8 mouse cellular contexts compared by ENCODE assay signal in genomic region chr16:16357908-16358307, GRCm38 (mm10). TPM values are rescaled to one million over a fixed set of nuclear protein-coding genes. Genes with fewer than 3 reads are reported as not detected.
DNase-seq lines count a peak whose midpoint lies in the region; ATAC-seq and TF ChIP-seq lines count a peak whose summit lies in the region.

No protein-coding gene starts in this region.

- H3K4me1 ChIP-seq in ES-Bruce4 (ENCODE audit: control insufficient read depth, insufficient read depth, low read length), result no peaks in the 10 kb centered on the region
- no peaks in the 10 kb centered on the region for H3K4me1 ChIP-seq in embryonic facial prominence, embryonic 12.5 days
- 0 out of 2 replicates have a peak, but pooled peaks cover 4% of the 10 kb centered on the region for H3K4me1 ChIP-seq in intestine, embryonic 15.5 days (replicated peaks)
- 0 out of 2 replicates have a peak, but pooled peaks cover 8% of the 10 kb centered on the region for H3K4me1 ChIP-seq in midbrain, embryonic 12.5 days

- peak; percentile 23 for TF ChIP-seq CTCF in ES-Bruce4 (IDR thresholded peaks at IDR 0.05; ENCODE audit: low read depth, low read length)

- H3K27me3 ChIP-seq in ES-Bruce4 (ENCODE audit: control insufficient read depth, insufficient read depth, low read length, poor library complexity, severe bottlenecking), result no peaks in the 10 kb centered on the region
- H3K27me3 ChIP-seq in embryonic facial prominence, embryonic 12.5 days, result no peaks in the 10 kb centered on the region
- no peaks in the 10 kb centered on the region for H3K27me3 ChIP-seq in intestine, embryonic 15.5 days (replicated peaks)
- H3K27me3 ChIP-seq in midbrain, embryonic 12.5 days, result no peaks in the 10 kb centered on the region

- no peak for ATAC-seq in embryonic facial prominence, embryonic 12.5 days (ENCODE audit: insufficient number of reproducible peaks, insufficient read depth, low FRiP score, low TSS enrichment)
- ATAC-seq in intestine, embryonic 15.5 days, result no peak
- no peak for ATAC-seq in midbrain, embryonic 12.5 days (ENCODE audit: low FRiP score, low read depth)

- no peaks in the 10 kb centered on the region for H3K36me3 ChIP-seq in ES-Bruce4 (ENCODE audit: control insufficient read depth, insufficient read depth, low read length, poor library complexity, severe bottlenecking)
- no peaks in the 10 kb centered on the region for H3K36me3 ChIP-seq in embryonic facial prominence, embryonic 12.5 days
- no peaks in the 10 kb centered on the region for H3K36me3 ChIP-seq in intestine, embryonic 15.5 days
- no peaks in the 10 kb centered on the region for H3K36me3 ChIP-seq in midbrain, embryonic 12.5 days

- H3K9ac ChIP-seq in ES-Bruce4 (ENCODE audit: low read depth, poor library complexity, severe bottlenecking), result peak overlapping the region; percentile 70
- H3K9ac ChIP-seq in embryonic facial prominence, embryonic 12.5 days, result peak overlapping the region; percentile 92
- peak overlapping the region; percentile 94 for H3K9ac ChIP-seq in intestine, embryonic 15.5 days
- peak overlapping the region; percentile 87 for H3K9ac ChIP-seq in midbrain, embryonic 12.5 days (replicated peaks)

- TF ChIP-seq POLR2A in ES-Bruce4 (IDR thresholded peaks at IDR 0.05; ENCODE audit: insufficient read depth, low read length), result no peak

- no peak for TF ChIP-seq EP300 in ES-Bruce4 (IDR thresholded peaks at IDR 0.05; ENCODE audit: insufficient read depth, low read depth, low read length)

- 16% methylated on average over 6 of the region's 6 CpGs for WGBS in embryonic facial prominence, embryonic 12.5 days
- 9% methylated on average over 6 of the region's 6 CpGs for WGBS in intestine, embryonic 15.5 days
- WGBS in midbrain, embryonic 12.5 days, result 8% methylated on average over 6 of the region's 6 CpGs

- H3K27ac ChIP-seq in ES-Bruce4 (ENCODE audit: insufficient read depth, low read length), result peak overlapping the region; percentile 8
- H3K27ac ChIP-seq in embryonic facial prominence, embryonic 12.5 days, result no peak overlapping the region
- peak overlapping the region; percentile 93; the same call in 1 of the 2 replicates for H3K27ac ChIP-seq in intestine, embryonic 15.5 days
- no peak overlapping the region for H3K27ac ChIP-seq in midbrain, embryonic 12.5 days (replicated peaks)

- peaks cover 4% of the 10 kb centered on the region for H3K9me3 ChIP-seq in ES-Bruce4 (replicated peaks; ENCODE audit: control insufficient read depth, insufficient read depth, low read length, poor library complexity, severe bottlenecking)
- H3K9me3 ChIP-seq in embryonic facial prominence, embryonic 12.5 days, result no peaks in the 10 kb centered on the region
- H3K9me3 ChIP-seq in intestine, embryonic 15.5 days, result no peaks in the 10 kb centered on the region
- peaks cover 4% of the 10 kb centered on the region; the same call in 1 of the 2 replicates for H3K9me3 ChIP-seq in midbrain, embryonic 12.5 days

- peak overlapping the region; percentile 73 for H3K4me2 ChIP-seq in embryonic facial prominence, embryonic 12.5 days (replicated peaks)
- peak overlapping the region; percentile 66 for H3K4me2 ChIP-seq in intestine, embryonic 15.5 days (replicated peaks)
- peak overlapping the region; percentile 61 for H3K4me2 ChIP-seq in midbrain, embryonic 12.5 days (replicated peaks)

- peak; percentile 15 for DNase-seq in cerebellum, adult 11 months
- DNase-seq in cerebellum, adult 11-12 months, result no peak
- DNase-seq in ovary, postnatal 36 days (ENCODE audit: low spot score), result no peak
- no peak for DNase-seq in spleen, adult 18-20 months

- H3K4me3 ChIP-seq in ES-Bruce4 (ENCODE audit: low read depth, low read length), result peak overlapping the region; percentile 96
- H3K4me3 ChIP-seq in embryonic facial prominence, embryonic 12.5 days, result peak overlapping the region; percentile 97
- H3K4me3 ChIP-seq in intestine, embryonic 15.5 days (replicated peaks), result peak overlapping the region; percentile 97
- H3K4me3 ChIP-seq in midbrain, embryonic 12.5 days, result peak overlapping the region; percentile 81

RNA-seq across cellular contexts. Expression of gene Dnm1l, which starts 0.9 kb away (rescaled TPM):
- polyA plus RNA-seq in ES-Bruce4 (2011; ENCODE audit: insufficient read depth, insufficient read length, low read depth, missing spikeins), result 210 and 221 TPM in 2 replicates
- 64.6 and 65.6 TPM in 2 replicates for polyA plus RNA-seq in embryonic facial prominence, embryonic 12.5 days (2016; fragmentation: Nextera tagmentation; extraction: Ambion mirVana)
- polyA plus RNA-seq in intestine, embryonic 15.5 days (2015; fragmentation: Nextera tagmentation; extraction: Ambion mirVana), result 54.5 and 57.8 TPM in 2 replicates
- 74.1 and 85.7 TPM in 2 replicates for polyA plus RNA-seq in midbrain, embryonic 12.5 days (2016; fragmentation: Nextera tagmentation; extraction: Ambion mirVana)

RNA-seq across cellular contexts. Expression of gene Yars2, which starts 55.1 kb away (rescaled TPM):
- polyA plus RNA-seq in ES-Bruce4 (2011; ENCODE audit: insufficient read depth, insufficient read length, low read depth, missing spikeins), result 31.8 and 36.6 TPM in 2 replicates
- polyA plus RNA-seq in embryonic facial prominence, embryonic 12.5 days (2016; fragmentation: Nextera tagmentation; extraction: Ambion mirVana), result 47.8 and 50.4 TPM in 2 replicates
- 50.8 and 53.2 TPM in 2 replicates for polyA plus RNA-seq in intestine, embryonic 15.5 days (2015; fragmentation: Nextera tagmentation; extraction: Ambion mirVana)
- 41.7 and 44.1 TPM in 2 replicates for polyA plus RNA-seq in midbrain, embryonic 12.5 days (2016; fragmentation: Nextera tagmentation; extraction: Ambion mirVana)

Comparison
In these comparisons a context has a peak if more than half of its experiments do, and no peak if none do; other contexts are left out.
1. H3K27ac ChIP-seq: peak in ES-Bruce4 (single experiment) and intestine, embryonic 15.5 days (single experiment); none in embryonic facial prominence, embryonic 12.5 days (single experiment) and midbrain, embryonic 12.5 days (single experiment).
2. Peak in every context shown above with its lines, with median percentiles within 50 percentile points of each other: H3K4me3 ChIP-seq, H3K9ac ChIP-seq and H3K4me2 ChIP-seq.